Mouse (Mus musculus): ENCODE results near the gene Cntn4.

Cntn4 gene

DNA sequence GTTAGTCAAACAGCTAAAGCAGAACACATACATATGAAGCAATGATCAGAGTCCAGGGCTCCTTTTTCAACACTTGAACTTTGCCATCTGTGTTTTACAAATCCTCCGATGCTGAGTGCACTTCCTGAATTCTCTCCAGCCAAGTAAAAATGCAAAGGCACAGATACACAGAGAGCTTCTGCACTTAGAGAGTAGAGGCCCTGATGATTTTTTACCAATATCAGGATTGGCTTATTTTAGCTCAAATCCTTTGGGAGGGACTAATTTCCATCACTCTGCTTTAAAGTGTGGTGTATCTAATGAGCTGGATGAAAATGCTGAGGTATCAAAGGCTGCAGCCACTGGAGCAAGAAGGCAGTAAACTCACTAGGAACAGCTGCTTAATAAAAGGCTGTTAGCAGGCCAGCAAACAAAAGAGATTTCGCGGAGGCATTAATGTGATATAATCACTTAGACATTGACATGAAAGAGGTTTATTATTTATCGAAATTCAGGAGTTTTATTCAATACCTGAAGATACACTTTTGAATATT is 400.7 kb downstream of the Cntn4 start:
- DNase-seq (ENCODE audit: low read depth in 2 of 2, low spot score in 2 of 2), result no peak

DNA sequence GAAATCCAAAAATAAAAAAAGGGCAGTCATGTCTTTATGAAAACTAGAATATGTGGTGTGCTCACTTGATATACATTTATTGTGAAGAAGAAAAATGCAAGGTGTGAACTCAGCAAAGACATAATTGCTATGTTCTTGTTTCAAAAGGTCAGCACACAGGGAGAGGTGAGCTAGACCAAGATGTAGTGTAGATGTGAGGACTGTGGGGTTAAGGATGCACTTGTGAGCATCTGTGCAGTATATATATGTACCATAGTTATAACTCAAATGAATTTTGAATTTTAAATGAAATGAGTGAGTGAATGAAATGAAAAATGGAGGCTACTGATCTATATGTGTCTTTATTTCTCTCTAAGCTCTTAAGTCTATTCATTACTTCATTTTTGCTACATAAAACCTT is 401.2 kb downstream of the Cntn4 start:
- no peak for DNase-seq (ENCODE audit: low read depth in 2 of 2, low spot score in 2 of 2)

DNA sequence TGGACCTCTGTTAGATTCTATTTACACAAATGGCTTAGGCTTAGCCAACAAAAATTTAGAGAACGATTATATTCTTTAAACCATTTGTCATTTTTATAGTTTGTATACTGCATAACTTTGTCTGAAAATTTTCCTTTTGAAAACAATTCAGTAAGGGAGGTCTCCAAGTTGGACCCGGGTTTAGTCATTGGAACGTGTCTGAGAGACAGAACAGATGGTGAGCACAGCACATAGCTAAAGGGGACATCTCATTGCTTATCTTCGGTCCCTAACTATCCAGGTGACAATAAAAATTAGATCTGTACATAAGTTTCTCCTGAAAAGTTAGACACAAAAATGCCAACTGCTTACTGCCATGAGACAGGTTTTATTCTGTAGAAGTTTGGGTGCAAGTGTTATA is 420.4 kb downstream of the Cntn4 start:
- DNase-seq (ENCODE audit: low read depth in 2 of 2, low spot score in 2 of 2), result no peak

DNA sequence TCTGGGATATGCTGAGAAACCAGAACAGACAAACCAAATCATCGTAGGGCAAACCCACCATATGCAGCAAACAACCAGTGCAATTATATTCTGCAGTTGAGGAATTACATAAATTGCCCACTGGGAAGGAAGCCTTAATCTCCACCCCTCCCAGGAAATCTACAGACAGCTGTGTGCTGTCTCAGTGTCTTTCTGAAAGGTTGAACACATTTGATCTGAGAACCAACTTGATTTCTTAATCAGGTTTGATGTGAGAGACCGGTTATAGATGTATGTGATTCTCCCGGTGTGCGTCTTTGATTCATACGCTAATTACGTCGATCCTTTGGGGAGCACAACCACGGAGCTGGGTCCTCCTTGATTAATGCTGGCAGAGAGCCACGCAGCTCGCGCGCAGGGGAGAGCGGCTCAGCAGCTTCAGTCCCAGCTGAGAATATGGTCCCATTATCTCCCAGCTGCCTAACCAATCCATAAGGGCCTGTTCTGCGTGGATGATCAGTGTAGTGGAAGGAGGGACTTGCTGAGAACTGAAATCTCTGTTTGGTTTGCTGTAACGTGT is 441.1 kb downstream of the Cntn4 start:
- DNase-seq (ENCODE audit: low read depth in 2 of 2, low spot score in 2 of 2), result no peak

DNA sequence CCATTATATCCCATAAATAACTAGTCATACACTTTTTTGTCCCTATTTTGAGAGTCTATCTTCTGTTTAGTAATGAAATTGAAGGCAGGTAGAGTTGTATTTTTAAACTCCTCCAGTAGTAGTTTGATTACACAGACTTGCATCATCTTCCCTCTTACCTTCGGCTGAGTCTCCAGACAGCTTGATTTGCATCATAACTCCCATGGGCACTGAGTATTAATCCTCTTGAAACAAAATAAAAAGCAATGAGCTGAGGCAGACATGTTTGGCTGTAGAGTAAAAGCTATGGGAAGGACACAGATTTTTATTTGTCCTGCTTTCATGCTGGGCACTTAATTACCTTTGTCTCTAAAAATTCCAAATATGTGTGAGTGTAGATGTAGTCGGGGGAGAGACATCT is 476.1 kb downstream of the Cntn4 start:
- no peak for DNase-seq (ENCODE audit: low read depth in 2 of 2, low spot score in 2 of 2)

DNA sequence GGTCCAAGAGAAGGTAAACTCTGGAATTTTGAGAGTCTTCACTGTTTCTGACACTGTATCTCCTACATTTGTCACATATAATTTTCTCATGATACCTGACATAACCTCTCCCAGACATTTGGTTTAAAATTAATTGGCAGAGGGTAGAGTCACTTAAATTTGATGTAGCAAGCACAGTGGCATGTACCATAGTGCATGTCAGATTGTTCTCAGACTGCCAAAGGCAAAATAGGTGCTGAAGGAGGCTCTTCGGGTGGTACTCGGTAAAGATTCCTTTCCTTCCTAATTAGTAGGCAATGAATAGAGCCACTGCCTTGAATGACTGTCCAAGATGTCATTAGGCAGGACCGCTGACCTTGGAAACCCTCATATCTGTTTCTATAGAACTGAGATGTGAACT is 477.9 kb downstream of the Cntn4 start:
- DNase-seq (ENCODE audit: low read depth in 2 of 2, low spot score in 2 of 2), result no peak

DNA sequence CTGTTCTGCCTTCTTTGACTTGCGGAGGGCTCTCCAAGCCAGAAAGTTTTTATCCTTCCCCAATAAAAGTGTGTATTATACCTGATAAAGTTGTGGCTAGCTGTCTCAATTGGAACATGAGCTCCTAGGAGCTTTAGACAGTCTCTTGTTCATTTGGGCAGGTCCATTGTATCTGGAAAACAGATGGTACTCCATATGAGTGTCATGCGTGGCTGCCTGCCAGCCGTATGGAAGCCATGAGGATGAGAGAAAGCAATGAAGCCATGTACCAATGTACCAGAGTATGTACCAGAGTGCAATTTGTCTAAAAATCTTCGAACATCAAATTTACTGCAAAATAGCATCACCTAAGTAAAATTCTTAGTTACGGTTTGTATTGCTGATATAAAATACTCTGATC is 500.1 kb downstream of the Cntn4 start:
- DNase-seq (ENCODE audit: low read depth in 2 of 2, low spot score in 2 of 2), result no peak

DNA sequence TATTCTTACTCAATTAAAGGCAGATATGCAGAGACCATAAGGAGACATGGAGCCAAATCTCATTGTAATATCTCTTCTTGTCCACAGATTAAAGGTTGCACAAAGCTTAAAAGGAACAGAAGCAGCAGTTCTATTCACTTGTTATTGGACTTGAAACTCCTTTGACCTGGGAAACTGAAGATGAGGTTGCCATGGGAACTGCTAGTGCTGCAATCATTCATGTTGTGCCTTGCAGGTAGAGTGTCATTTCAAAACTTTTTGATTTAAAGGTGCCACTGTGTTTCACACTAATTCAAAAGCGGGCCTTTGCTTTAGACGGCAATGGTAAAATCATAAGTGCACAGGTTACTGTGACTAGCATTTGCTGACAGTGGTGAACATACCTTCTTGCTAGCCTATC is 504.1 kb downstream of the Cntn4 start:
- DNase-seq (ENCODE audit: low read depth in 2 of 2, low spot score in 2 of 2), result no peak

DNA sequence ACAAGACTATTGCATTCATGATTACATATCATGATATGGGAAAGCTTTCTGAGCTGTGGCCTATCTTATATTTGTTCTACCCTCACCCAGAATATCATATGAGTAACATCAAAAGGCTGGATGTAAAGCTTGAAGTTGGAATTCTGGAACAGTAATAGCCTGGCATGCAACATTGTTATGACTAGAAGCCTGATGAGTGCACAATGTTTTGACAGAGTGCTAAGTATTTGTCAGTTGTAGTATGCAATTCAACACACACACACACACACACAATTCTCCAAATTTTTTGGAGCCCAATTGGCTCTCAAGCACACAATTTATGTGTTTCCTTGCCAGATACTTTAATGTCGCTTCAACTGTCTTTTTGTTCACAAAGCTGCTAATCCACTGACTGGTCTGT is 523.5 kb downstream of the Cntn4 start:
- no peak for DNase-seq (ENCODE audit: low read depth in 2 of 2, low spot score in 2 of 2)

DNA sequence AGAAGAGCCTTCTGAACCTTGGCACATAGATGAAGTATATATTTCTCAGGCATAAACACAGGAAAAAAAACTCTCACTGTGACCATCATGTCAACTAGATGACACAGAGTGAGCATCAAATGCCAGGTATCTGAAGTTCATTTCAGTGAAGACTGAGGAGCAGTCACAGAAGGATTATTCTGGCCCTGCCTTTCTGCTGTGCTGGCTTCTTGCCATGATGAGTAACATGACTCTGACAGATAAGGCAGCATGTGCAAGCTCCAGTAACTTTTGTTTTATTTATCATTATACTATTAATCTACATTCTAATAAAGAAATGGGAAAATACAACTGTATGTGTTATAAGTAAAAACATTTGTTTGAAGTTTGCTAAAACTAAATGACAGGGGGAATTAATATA is 529.9 kb downstream of the Cntn4 start:
- no peak for DNase-seq (ENCODE audit: low read depth in 2 of 2, low spot score in 2 of 2)

DNA sequence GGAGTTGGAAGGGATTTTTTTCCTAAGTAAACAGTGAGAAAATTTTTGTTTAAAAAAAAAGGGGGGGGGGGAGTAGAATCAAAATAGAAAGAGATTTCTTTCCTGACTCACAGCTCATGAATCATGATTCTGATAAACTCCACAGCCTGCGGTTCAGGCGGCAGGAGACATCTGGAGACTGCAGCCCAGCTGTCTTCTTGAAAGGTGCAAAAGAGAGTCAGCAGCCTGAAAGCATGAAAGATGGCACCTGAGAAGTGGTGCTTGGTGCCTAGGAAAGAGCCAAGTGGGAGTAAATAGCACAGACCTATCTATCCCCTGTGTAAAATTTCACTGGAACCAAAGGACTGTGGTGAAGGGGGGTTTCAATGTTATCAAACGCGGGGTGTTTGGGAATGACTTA is 535.6 kb downstream of the Cntn4 start:
- no peak for DNase-seq (ENCODE audit: low read depth in 2 of 2, low spot score in 2 of 2)

DNA sequence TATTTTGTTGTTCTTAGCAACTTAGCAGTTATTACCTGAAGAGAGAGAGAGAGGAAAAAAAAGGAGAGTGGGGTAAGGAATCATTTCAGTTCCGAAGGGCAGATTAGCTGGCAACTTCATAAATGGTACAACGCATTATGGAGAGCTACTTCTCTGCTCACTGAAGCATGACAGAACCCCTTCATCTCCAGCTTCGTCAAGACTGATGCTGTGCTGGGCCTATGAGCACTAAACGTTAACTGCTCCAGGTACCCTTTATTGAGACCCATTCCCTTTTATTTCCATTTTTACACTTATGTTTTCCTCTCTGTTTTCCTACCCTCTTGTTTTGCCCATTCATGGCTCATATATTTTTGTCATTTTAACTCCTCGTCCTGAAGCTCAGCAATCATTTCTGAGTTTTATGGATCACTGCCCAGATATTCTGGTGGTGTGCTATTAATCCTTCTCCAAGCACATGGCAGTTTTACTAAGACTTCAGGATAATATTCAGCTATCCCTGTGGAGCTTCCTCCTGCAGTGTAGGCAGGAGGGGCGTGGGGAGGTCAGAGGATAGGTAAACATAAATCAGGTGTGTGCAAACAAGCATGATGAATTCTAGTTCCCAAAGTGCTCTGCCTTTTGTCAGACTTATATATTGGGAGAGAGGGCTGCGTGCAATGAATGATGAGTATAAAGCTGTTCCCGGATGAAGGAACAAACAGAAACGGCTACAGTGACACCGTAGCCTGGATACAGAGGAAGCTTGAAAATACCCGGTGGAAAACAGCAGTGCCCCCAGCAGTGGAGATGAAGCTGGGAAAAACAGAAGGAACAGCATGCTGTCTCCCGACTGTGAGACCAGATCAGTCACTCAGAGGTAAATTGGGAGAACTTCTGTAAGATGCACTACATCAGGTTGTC is 559.8 kb downstream of the Cntn4 start:
- DNase-seq (ENCODE audit: low read depth in 2 of 2, low spot score in 2 of 2), result no peak

DNA sequence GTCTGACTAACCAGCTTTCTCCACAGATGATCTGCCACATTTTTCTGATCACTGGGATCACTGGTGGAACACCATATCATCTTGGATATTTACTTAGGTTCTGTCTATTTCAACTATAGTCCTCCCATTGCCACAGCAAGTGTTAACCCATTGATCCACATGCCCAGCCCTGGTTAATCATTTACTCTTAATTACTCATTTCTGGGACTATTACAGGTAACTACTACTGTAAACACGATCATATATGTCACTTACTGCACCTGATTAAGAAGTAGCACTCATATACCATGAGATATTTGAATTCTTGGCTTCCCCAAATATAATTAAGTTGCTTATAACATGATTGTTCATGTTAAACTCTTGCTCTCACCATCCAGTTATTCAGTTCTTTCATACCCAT is 564.1 kb downstream of the Cntn4 start:
- no peak for DNase-seq (ENCODE audit: low read depth in 2 of 2, low spot score in 2 of 2)

DNA sequence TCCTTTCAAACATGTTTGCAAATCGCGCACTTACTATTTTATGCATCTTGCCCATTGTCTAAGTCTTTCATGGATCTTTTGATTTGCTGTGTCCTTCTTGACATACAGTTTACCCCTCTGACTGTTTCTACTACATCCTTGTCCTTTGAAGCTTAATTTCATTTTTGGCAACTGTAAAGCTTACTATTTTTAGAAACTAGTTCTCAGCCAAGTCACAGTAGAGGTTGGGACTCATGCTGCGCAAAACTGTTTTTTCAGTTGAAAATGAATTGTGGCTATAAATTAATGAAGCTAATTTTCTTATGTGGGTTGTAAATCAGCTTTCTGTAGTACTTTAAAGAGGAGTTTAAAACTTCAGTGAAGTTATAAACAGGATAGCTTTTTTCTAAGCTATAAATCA is 585.9 kb downstream of the Cntn4 start:
- no peak for DNase-seq (ENCODE audit: low read depth in 2 of 2, low spot score in 2 of 2)

DNA sequence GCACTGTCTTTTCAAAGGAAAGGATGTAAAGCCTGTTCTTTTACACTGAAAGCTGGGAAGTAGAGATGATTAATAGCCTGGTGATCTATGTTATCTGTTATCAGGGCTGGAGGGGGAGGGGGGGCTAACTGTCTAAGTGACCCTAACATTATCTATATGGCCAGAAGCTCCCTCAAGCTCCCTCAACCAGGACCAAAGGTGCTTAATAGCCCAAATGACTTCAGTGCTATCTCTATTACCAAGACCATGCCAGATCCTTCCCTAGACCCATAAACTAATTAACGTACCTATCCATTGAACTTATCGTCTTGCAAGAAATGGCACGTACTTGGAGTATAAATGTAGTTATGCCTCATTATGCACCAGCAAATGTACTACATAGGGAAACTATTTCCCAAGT is 588.0 kb downstream of the Cntn4 start:
- no peak for DNase-seq (ENCODE audit: low read depth in 2 of 2, low spot score in 2 of 2)

DNA sequence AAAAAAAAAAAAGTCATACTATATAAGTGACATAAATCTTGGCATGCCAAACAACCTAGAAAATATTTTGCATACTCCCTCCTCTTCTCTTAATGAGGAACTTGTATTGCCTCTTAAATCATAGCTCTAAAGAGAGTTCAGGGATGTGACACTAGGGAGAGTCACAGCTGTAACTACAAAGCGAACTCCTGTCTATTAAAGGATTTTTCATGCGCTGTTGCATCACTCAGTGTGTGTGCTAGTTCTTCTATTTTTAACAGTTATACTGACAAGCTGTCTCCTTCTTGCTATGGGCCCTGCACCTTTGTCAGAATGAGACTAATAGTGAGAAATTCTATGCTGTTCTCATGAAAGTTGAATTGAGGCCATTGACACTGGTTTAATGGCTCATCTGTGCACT is 588.8 kb downstream of the Cntn4 start:
- no peak for DNase-seq (ENCODE audit: low read depth in 2 of 2, low spot score in 2 of 2)

DNA sequence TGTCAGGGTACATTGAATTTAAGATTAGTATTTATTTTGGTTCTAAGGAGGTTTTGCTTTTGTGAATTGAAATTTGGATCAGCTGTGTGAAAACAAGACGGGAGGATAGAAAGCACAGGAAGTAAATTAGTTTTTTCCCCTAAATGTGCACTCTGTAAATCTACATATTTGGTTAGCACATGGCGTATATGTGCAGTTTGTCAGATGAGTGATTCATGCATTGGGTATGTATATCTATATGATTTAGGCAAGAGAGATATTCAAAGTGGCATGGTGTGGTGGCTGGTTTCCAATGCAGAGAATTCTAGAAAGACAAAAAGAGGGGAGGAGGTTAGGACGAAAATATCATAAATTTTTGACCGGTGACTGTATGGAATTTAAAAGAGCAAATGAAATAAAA is 591.3 kb downstream of the Cntn4 start:
- DNase-seq (ENCODE audit: low read depth in 2 of 2, low spot score in 2 of 2), result no peak

DNA sequence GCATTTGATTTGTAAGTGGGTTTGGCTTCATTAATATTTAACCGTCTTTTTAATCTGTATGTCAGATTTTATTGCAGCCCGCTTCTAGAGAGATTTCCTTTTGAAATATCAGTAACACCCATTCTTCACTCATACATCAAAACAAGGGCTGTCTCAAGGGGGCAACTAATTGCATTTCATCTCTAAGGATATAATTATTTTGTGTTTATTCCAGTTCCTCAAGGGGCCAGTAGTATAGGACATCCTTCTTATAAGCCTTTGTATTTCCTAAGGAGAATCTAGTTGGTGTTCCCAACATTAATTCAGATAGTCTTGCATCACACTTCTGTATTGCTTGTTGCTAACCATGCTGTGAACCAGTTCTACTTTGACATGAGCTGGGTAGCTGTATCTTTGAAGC is 599.7 kb downstream of the Cntn4 start:
- no peak for DNase-seq (ENCODE audit: low read depth in 2 of 2, low spot score in 2 of 2)

DNA sequence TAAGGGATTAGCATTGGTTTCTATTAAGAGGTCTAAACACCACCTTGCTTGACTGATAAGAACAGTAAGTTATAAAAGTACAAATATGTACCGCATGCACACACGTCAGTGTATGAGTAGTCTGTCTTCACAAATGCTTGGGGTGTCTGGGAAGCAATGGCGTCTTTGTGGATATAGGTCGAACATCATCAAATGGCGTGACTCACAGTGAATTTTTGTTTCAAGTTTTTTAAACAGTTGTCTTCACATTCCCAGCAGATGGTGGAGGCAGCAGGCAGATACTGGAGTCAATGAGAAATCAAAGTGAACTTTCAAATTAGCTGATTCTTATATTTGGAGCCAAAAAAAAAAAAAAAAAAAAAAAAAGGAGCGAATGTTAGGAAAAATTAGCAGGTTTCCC is 604.2 kb downstream of the Cntn4 start:
- DNase-seq (ENCODE audit: low read depth in 2 of 2, low spot score in 2 of 2), result no peak

DNA sequence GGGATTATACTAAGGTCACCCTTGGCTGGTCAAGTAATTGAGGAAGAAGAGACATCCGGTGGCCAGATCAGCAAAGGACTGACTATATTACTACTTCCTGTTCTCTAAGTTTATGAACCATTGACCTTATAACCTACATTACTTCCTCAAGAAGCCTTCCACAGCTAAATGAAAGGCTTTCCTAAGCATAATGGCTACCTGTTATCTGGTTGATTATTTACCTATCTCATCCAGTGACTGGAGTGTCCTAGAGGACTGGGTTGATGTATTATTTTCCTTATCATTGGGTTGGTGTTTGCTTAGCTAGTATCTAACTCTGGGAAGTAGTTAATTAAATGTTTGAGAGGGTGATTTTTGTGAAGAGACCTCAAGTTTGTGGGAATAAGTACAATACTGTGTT is 606.4 kb downstream of the Cntn4 start:
- no peak for DNase-seq (ENCODE audit: low read depth in 2 of 2, low spot score in 2 of 2)

DNA sequence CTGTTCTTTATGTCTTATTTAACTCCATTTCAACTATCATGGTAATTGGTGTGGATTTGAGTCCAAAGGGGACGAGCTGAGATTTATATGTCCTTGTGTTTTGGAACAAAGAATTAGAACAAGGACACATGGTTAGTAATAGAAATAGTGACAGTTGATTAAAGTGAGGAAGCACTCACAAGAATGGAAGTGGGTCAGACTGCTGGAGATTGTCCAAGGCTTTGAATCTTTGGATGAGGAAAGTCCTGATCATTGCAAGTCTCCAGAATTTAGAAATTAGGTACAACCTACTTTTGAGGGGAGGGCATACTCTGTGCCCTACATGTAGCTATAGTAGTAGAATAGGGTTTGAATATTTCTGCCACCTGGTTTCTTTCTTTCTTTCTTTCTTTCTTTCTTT is 622.0 kb downstream of the Cntn4 start:
- no peak for DNase-seq (ENCODE audit: low read depth in 2 of 2, low spot score in 2 of 2)

DNA sequence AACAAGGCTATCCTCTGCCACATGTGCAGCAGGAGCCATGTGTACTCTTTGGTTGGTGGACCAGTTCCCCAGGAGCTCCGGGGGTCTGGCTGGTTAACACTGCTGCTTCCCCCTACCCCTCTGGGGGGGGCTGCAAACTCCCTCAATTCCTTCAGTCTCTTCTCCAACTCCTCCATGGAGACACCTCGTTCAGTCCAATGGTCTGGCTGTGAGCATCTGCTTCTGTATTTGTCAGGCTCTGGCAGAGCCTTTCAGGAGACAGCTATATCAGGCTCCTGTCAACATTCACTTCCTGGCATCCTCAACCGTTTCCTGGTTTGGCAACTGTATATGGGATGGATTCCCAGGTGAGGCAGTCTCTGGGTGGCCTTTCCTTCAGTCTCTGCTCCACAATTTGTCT is 622.7 kb downstream of the Cntn4 start:
- no peak for DNase-seq (ENCODE audit: low read depth in 2 of 2, low spot score in 2 of 2)

DNA sequence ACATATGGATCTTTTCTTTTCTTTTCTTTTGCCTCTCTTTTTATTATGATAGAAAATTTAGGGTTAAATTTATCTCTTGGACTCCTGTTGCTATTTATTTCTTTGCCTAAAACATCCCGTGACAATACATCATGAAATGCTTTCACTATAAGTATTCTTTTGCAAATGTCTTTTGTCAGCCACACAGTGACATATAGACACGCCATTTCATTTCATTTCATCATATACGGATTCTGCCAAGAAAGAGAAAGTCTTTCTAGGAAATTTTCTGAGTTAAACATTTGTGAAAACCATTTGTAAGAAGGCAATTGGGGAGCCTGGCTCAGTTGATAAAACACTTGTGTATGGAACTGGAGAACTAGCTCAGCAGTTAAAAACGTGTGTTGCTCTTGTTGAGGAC is 625.0 kb downstream of the Cntn4 start:
- no peak for DNase-seq (ENCODE audit: low read depth in 2 of 2, low spot score in 2 of 2)

All from CD8-positive naive resting alpha-beta T cell, adult 2 months (primary cell).